Comparison of ENCODE assay signal across 10 mouse cellular contexts in the genomic region with DNA sequence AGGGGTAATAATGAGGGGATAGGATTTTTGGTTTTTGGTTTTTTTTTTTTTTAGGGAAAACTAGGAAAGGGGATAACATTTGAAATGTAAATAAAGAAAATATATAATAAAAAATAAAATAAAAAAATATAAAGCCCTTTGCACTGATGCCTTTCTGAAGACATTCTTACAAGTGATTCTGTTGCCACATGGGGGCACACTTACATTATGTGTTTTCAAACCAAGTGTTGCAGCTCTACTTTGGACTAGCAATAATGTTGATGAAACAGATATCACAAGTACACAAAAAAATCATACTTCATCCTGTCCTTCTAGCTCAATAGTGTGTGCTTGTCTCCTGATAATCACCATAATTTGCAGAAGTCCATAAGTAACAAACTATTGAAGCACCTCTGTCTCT.
DNase-seq lines count a peak whose midpoint lies in the region; ATAC-seq and TF ChIP-seq lines count a peak whose summit lies in the region.
"Had no signal": no experiment of that assay in that cellular context is flagged by ENCODE, and none has a peak within 500 bp of the region (broad histone marks: within the 10 kb centered on the region; RNA-seq: fewer than 3 reads in every experiment).

No protein-coding gene starts in this region.

- H3K4me1 ChIP-seq in kidney, postnatal 0 days (replicated peaks; ENCODE audit: insufficient read depth, low read length) = no peaks in the 10 kb centered on the region
- H3K4me1 ChIP-seq: stomach, embryonic 15.5 days had no signal

- H3K27me3 ChIP-seq in kidney, postnatal 0 days (ENCODE audit: insufficient read depth, low read length) = no peaks in the 10 kb centered on the region
- H3K27me3 ChIP-seq: stomach, embryonic 15.5 days had no signal

- H3K36me3 ChIP-seq in kidney, postnatal 0 days (ENCODE audit: insufficient read depth, low read length) = no peaks in the 10 kb centered on the region
- H3K36me3 ChIP-seq: stomach, embryonic 15.5 days had no signal

- TF ChIP-seq CTCF in kidney, postnatal 0 days (IDR thresholded peaks at IDR 0.05; ENCODE audit: low read depth) = peak; percentile 41; the same call in 1 of the 2 replicates

- H3K4me3 ChIP-seq in kidney, postnatal 0 days (replicated peaks; ENCODE audit: low read depth, low read length) = no peak overlapping the region
- H3K4me3 ChIP-seq: stomach, embryonic 15.5 days had no signal

- no peak overlapping the region for H3K27ac ChIP-seq in kidney, postnatal 0 days
- H3K27ac ChIP-seq: stomach, embryonic 15.5 days had no signal

- ATAC-seq in kidney, postnatal 0 days (replicated peaks; ENCODE audit: low FRiP score, low read depth) = no peak
- no peak for ATAC-seq in erythroid progenitor cell, adult 5-6 weeks (replicated peaks; ENCODE audit: low FRiP score, poor library complexity, severe bottlenecking)
- ATAC-seq: activated CD4-positive, CD25-positive, alpha-beta regulatory T cell, adult 4 months had no signal

- H3K9ac ChIP-seq in kidney, postnatal 0 days (ENCODE audit: low read depth, low read length) = no peak overlapping the region
- H3K9ac ChIP-seq: stomach, embryonic 15.5 days had no signal

- peak; percentile 15 for DNase-seq in embryo, embryonic 10 days (ENCODE audit: low spot score)
- DNase-seq in embryo, embryonic 9.5 days (ENCODE audit: extremely low spot score) = no peak
- DNase-seq in kidney, postnatal 0 days (ENCODE audit: low spot score) = peak; percentile 16
- DNase-seq in kidney, adult 8-10 months = no peak
- DNase-seq in 3T3-L1 (ENCODE audit: low read depth, low spot score) = peak; percentile 38
- peak; percentile 18 for DNase-seq in embryo, embryonic 11 days
- DNase-seq in gastrocnemius, postnatal 4 days (ENCODE audit: low spot score in 2 of 2) = no peak

- no peaks in the 10 kb centered on the region for H3K9me3 ChIP-seq in kidney, postnatal 0 days (replicated peaks; ENCODE audit: low read length)
- H3K9me3 ChIP-seq: stomach, embryonic 15.5 days had no signal

- no peak overlapping the region for H3K4me2 ChIP-seq in kidney, postnatal 0 days (ENCODE audit: low read length)
- H3K4me2 ChIP-seq: stomach, embryonic 15.5 days had no signal

Comparison
In these comparisons a context has a peak if more than half of its experiments do, and no peak if none do; other contexts are left out.
1. DNase-seq: peak in embryo, embryonic 10 days (single experiment), kidney, postnatal 0 days (single experiment), 3T3-L1 (single experiment) and embryo, embryonic 11 days (single experiment); none in embryo, embryonic 9.5 days (single experiment), kidney, adult 8-10 months (0 of 2) and gastrocnemius, postnatal 4 days (0 of 2).